Mouse (Mus musculus) liver, embryonic 14.5 days (tissue): ENCODE measurements around the gene Ttc34. TPM values are rescaled to one million over a fixed set of nuclear protein-coding genes. Genes with fewer than 3 reads are reported as not detected.

Experiments
- ATAC-seq: fragments of 200-750 bp; cut with Nextera tagmentation; 2 replicates; pipeline ENCODE4 v1.8.0; 2017; ENCODE audit warnings: moderate number of reproducible peaks, mild to moderate bottlenecking, moderate library complexity; ENCODE audit not compliant: insufficient read depth
- DNase-seq, 3 experiments: peaks; one replicate each; pipeline ENCODE4 v3.0.0-alpha.2; 2012 to 2013; ENCODE audit warnings: low read depth in 3 of 3, low spot score in 3 of 3
- H3K27ac ChIP-seq: fragments of 300-500 bp; sonication (generic); 2 replicates; pipeline ENCODE4 v1.5.1; 2014; ENCODE audit warnings: moderate library complexity, mild to moderate bottlenecking, control low read depth, inconsistent platforms
- H3K27me3 ChIP-seq: fragments of 300-500 bp; sonication (generic); 2 replicates; pipeline ENCODE4 v1.6.1; 2014; ENCODE audit warnings: mild to moderate bottlenecking, low read length, moderate library complexity; ENCODE audit not compliant: control insufficient read depth, insufficient read depth
- H3K36me3 ChIP-seq: fragments of 300-500 bp; sonication (generic); replicated peaks from 2 replicates; pipeline ENCODE4 v1.6.1; 2014; ENCODE audit warnings: low read depth; ENCODE audit not compliant: control insufficient read depth, insufficient read depth
- H3K4me1 ChIP-seq, 2 experiments: fragments of 200-500 bp in 1 of 2; fragments of 300-500 bp in 1 of 2; sonication (generic) in 1 of 2; replicated peaks; 2 replicates each; pipeline ENCODE4 v1.6.1; 2012 to 2014; ENCODE audit warnings: antibody characterized with exemption in 1 of 2, inconsistent platforms in 1 of 2, low read length in 1 of 2; ENCODE audit not compliant: control insufficient read depth in 2 of 2, insufficient read depth in 2 of 2
- H3K4me2 ChIP-seq: fragments of 300-500 bp; sonication (generic); 2 replicates; pipeline ENCODE4 v1.6.1; 2014; ENCODE audit warnings: low read depth, mild to moderate bottlenecking, control low read depth, moderate library complexity
- H3K4me3 ChIP-seq, 2 experiments: fragments of 200-500 bp in 1 of 2; fragments of 300-500 bp in 1 of 2; sonication (generic) in 1 of 2; 2 replicates each; pipeline ENCODE4 v1.5.1; 2012 to 2014; ENCODE audit warnings: low read depth in 2 of 2, low read length in 2 of 2, mild to moderate bottlenecking in 2 of 2, control low read depth in 1 of 2, inconsistent platforms in 1 of 2, moderate library complexity in 1 of 2; ENCODE audit not compliant: insufficient read depth in 1 of 2
- H3K9ac ChIP-seq: fragments of 300-500 bp; sonication (generic); replicated peaks from 2 replicates; pipeline ENCODE4 v1.6.1; 2014; ENCODE audit warnings: mild to moderate bottlenecking, control low read depth, moderate library complexity
- H3K9me3 ChIP-seq: fragments of 300-500 bp; sonication (generic); 2 replicates; pipeline ENCODE4 v1.6.1; 2016; ENCODE audit warnings: low read length, mixed read lengths; ENCODE audit not compliant: control insufficient read depth
- CTCF ChIP-seq: IDR thresholded peaks from 2 replicates; pipeline ENCODE4 v1.5.1; 2016; ENCODE audit warnings: antibody characterized with exemption, low read depth, control low read depth
- EP300 ChIP-seq: IDR thresholded peaks from 2 replicates; pipeline ENCODE4 v1.6.1; 2016; ENCODE audit warnings: antibody characterized with exemption, low read depth
- WGBS: fragments of 180-500 bp; shearing (Covaris S2); extraction: QIAGEN DNeasy Blood & Tissue Kit; methylation state at CpG from one replicate; pipeline ENCODE4 v1.1.7; 2014; ENCODE audit not compliant: insufficient replicate concordance; 5-methylcytosine and 5-hydroxymethylcytosine counted together
- polyA plus RNA-seq, 2 experiments: library from polyadenylated mRNA; depleted of rRNA in 1 of 2; stranded (reverse) in 1 of 2; unstranded in 1 of 2; fragments of >200 nt; fragmentation: Nextera tagmentation in 1 of 2; extraction: Ambion mirVana in 1 of 2; gene quantifications; 2 replicates each; pipeline versions ENCODE4 v1.2.1 to v1.2.3; 2012 to 2014

Ttc34 gene
- polyA plus RNA-seq (2012; rRNA removed): not detected in 2 replicates
- polyA plus RNA-seq (2014; fragmentation: Nextera tagmentation; extraction: Ambion mirVana): 0.08 TPM in 1 of 2 replicates, not detected in the other

- Histone ChIP-seq H3K27ac (no peak within 1 kb of the TSS), H3K4me2 (no peak within 1 kb of the TSS), H3K36me3 (no peaks in the 10 kb centered on the region), H3K9ac (no peak within 1 kb of the TSS), H3K9me3 (no peaks in the 10 kb centered on the region), H3K4me1 (no peaks in the 10 kb centered on the region), H3K27me3 (no peaks in the 10 kb centered on the region), H3K4me3 (no peak within 1 kb of the TSS)
- ATAC-seq (no peak), DNase-seq (peak in 1 of 3 experiments; percentile 38)
- WGBS: 49% methylated on average over 2 of the region's 2 CpGs
- TF ChIP-seq CTCF: peak; percentile 98
- no peak for TF ChIP-seq EP300
Observed at GRCm38 (mm10) chr4:154837170-154837569, at the start of gene Ttc34. Gene Ttc34 (plus strand): TSS chr4:154837459.

- Histone ChIP-seq H3K27me3 (no peaks in the 10 kb centered on the region), H3K27ac (no peak overlapping the region), H3K4me3 (no peak overlapping the region), H3K9me3 (no peaks in the 10 kb centered on the region), H3K36me3 (no peaks in the 10 kb centered on the region), H3K4me1 (no peaks in the 10 kb centered on the region), H3K9ac (no peak overlapping the region), H3K4me2 (no peak overlapping the region)
- TF ChIP-seq EP300 (no peak), CTCF (no peak)
- ATAC-seq: no peak
- WGBS: 53% methylated on average over 13 of the region's 13 CpGs
- DNase-seq: no peak
Observed at GRCm38 (mm10) chr4:154787960-154788702, 49.1 kb upstream of the Ttc34 start.

GRCm38 (mm10) chr4:154791894-154792293, 45.4 kb upstream of the Ttc34 start:
- ATAC-seq: no peak
- DNase-seq: no peak
- no peaks in the 10 kb centered on the region for H3K9me3 ChIP-seq
- no peak overlapping the region for H3K4me2 ChIP-seq
- WGBS: 74% methylated on average over 7 of the region's 7 CpGs
- no peak overlapping the region for H3K9ac ChIP-seq
- H3K4me3 ChIP-seq: no peak overlapping the region
- no peaks in the 10 kb centered on the region for H3K36me3 ChIP-seq
- H3K27ac ChIP-seq: no peak overlapping the region
- no peaks in the 10 kb centered on the region for H3K27me3 ChIP-seq
- H3K4me1 ChIP-seq: no peaks in the 10 kb centered on the region
- TF ChIP-seq CTCF (no peak), EP300 (no peak)

GRCm38 (mm10) chr4:154793499-154793898, 43.8 kb upstream of the Ttc34 start:
- Histone ChIP-seq H3K4me1 (no peaks in the 10 kb centered on the region), H3K4me3 (no peak overlapping the region), H3K27me3 (no peaks in the 10 kb centered on the region), H3K27ac (no peak overlapping the region), H3K36me3 (no peaks in the 10 kb centered on the region), H3K9me3 (no peaks in the 10 kb centered on the region), H3K9ac (no peak overlapping the region), H3K4me2 (no peak overlapping the region)
- ATAC-seq (no peak), DNase-seq (no peak)
- WGBS: 69% methylated on average over 7 of the region's 7 CpGs
- TF ChIP-seq EP300 (no peak), CTCF (no peak)

GRCm38 (mm10) chr4:154797834-154798233, 39.4 kb upstream of the Ttc34 start:
- H3K36me3 ChIP-seq: no peaks in the 10 kb centered on the region
- no peak overlapping the region for H3K4me3 ChIP-seq
- no peak for TF ChIP-seq EP300
- TF ChIP-seq CTCF: peak; percentile 89
- no peak overlapping the region for H3K9ac ChIP-seq
- peaks cover 4% of the 10 kb centered on the region for H3K27me3 ChIP-seq
- ATAC-seq (no peak), DNase-seq (peak in 2 of 3 experiments; percentile 14 to 15)
- no peaks in the 10 kb centered on the region for H3K9me3 ChIP-seq
- H3K27ac ChIP-seq: no peak overlapping the region
- 4% methylated on average over 4 of the region's 4 CpGs for WGBS
- no peak overlapping the region for H3K4me2 ChIP-seq
- H3K4me1 ChIP-seq: no peaks in the 10 kb centered on the region
